In genomic region chr1:12409738-12410523, GRCm38 (mm10) we compare ENCODE assay signal across 19 mouse cellular contexts.
DNase-seq lines count a peak whose midpoint lies in the region; ATAC-seq and TF ChIP-seq lines count a peak whose summit lies in the region.
"Had no signal": no experiment of that assay in that cellular context is flagged by ENCODE, and none has a peak within 500 bp of the region (broad histone marks: within the 10 kb centered on the region; RNA-seq: fewer than 3 reads in every experiment).

No protein-coding gene starts in this region.

- WGBS in hindbrain, embryonic 12.5 days: 58% methylated on average over 6 of the region's 6 CpGs
- whole genome bisulfite sequencing in neural tube, embryonic 12.5 days: 54% methylated on average over 6 of the region's 6 CpGs
- 83% methylated on average over 6 of the region's 6 CpGs for WGBS in lung, adult 2 months

- no peaks in the 10 kb centered on the region for H3K36me3 ChIP-seq in hindbrain, embryonic 12.5 days
- no peaks in the 10 kb centered on the region for H3K36me3 ChIP-seq in neural tube, embryonic 12.5 days
- H3K36me3 ChIP-seq: embryonic facial prominence, embryonic 10.5 days had no signal

- peak; percentile 92 for ATAC-seq in hindbrain, embryonic 12.5 days (ENCODE audit: low FRiP score)
- peak; percentile 84 for ATAC-seq in neural tube, embryonic 12.5 days (ENCODE audit: low FRiP score, low read depth)
- no peak for ATAC-seq in granulocyte monocyte progenitor cell, adult 5-6 weeks (replicated peaks; ENCODE audit: poor library complexity, severe bottlenecking)
- ATAC-seq: activated CD4-positive, CD25-positive, alpha-beta regulatory T cell, adult 4 months; CD4-positive, CD25-positive, alpha-beta regulatory T cell, adult 4 months had no signal

- TF ChIP-seq POLR2A in lung, adult 2 months (IDR thresholded peaks at IDR 0.05; ENCODE audit: borderline replicate concordance, extremely low read depth, low read depth, low read length): no peak

- peak; percentile 2 for DNase-seq in kidney, postnatal 36 days
- no peak for DNase-seq in kidney, adult 11 months
- peak; percentile 39 for DNase-seq in brain, embryonic 18.5 days (ENCODE audit: low read depth, low spot score)
- DNase-seq in heart, postnatal 25 days (ENCODE audit: low spot score): no peak
- no peak for DNase-seq in lung, adult 2 months
- DNase-seq: adrenal gland, postnatal 36 days; cerebellum, adult 2 months; gastrocnemius, adult 2 months; heart, postnatal 4 days; layer of hippocampus, adult 9-11 months; lung, postnatal 4 days; thymus, postnatal 25 days had no signal

- TF ChIP-seq CTCF in lung, adult 2 months (IDR thresholded peaks at IDR 0.05; ENCODE audit: insufficient read depth, low read length): no peak

- H3K9me3 ChIP-seq in hindbrain, embryonic 12.5 days (replicated peaks): no peaks in the 10 kb centered on the region
- no peaks in the 10 kb centered on the region for H3K9me3 ChIP-seq in neural tube, embryonic 12.5 days
- H3K9me3 ChIP-seq: embryonic facial prominence, embryonic 10.5 days had no signal

- H3K27ac ChIP-seq in hindbrain, embryonic 12.5 days: no peak overlapping the region
- no peak overlapping the region for H3K27ac ChIP-seq in neural tube, embryonic 12.5 days
- H3K27ac ChIP-seq: embryonic facial prominence, embryonic 10.5 days; gastrocnemius, adult 2 months; liver, embryonic 14.5 days had no signal

- H3K4me1 ChIP-seq in hindbrain, embryonic 12.5 days: no peaks in the 10 kb centered on the region
- no peaks in the 10 kb centered on the region for H3K4me1 ChIP-seq in neural tube, embryonic 12.5 days
- H3K4me1 ChIP-seq in lung, adult 2 months (ENCODE audit: control insufficient read depth, insufficient read depth, low read length): peaks cover 2% of the 10 kb centered on the region; the same call in 1 of the 2 replicates

- H3K4me3 ChIP-seq in hindbrain, embryonic 12.5 days: no peak overlapping the region
- H3K4me3 ChIP-seq in neural tube, embryonic 12.5 days: no peak overlapping the region
- H3K4me3 ChIP-seq in lung, adult 2 months (replicated peaks; ENCODE audit: extremely low read depth, low read depth, low read length): no peak overlapping the region
- H3K4me3 ChIP-seq: embryonic facial prominence, embryonic 10.5 days; gastrocnemius, adult 2 months had no signal

- intact Hi-C loops in heart, postnatal 25 days (cut with DNase I): loop anchor here (5.0 to 10.0 kb wide), 3 partner anchors 325 to 427 kb away; no protein-coding TSS in a partner anchor

- no peak overlapping the region for H3K4me2 ChIP-seq in hindbrain, embryonic 12.5 days (replicated peaks)
- H3K4me2 ChIP-seq in neural tube, embryonic 12.5 days (replicated peaks): no peak overlapping the region

- H3K27me3 ChIP-seq in hindbrain, embryonic 12.5 days: no peaks in the 10 kb centered on the region
- H3K27me3 ChIP-seq in neural tube, embryonic 12.5 days (replicated peaks): no peaks in the 10 kb centered on the region

- no peak overlapping the region for H3K9ac ChIP-seq in hindbrain, embryonic 12.5 days
- H3K9ac ChIP-seq in neural tube, embryonic 12.5 days: no peak overlapping the region
- H3K9ac ChIP-seq: liver, embryonic 14.5 days had no signal

Comparison
In these comparisons a context has a peak if more than half of its experiments do, and no peak if none do; other contexts are left out.
1. DNase-seq: peak in kidney, postnatal 36 days (2 of 2) and brain, embryonic 18.5 days (single experiment); none in kidney, adult 11 months (single experiment), heart, postnatal 25 days (single experiment) and lung, adult 2 months (single experiment).